Mouse (Mus musculus): ENCODE data around the gene Mal. TPM values are rescaled to one million over a fixed set of nuclear protein-coding genes. Genes with fewer than 3 reads are reported as not detected.

The Mal gene
- polyA plus RNA-seq, 1 experiment from 2014 or later = 2.0 TPM

DNA sequence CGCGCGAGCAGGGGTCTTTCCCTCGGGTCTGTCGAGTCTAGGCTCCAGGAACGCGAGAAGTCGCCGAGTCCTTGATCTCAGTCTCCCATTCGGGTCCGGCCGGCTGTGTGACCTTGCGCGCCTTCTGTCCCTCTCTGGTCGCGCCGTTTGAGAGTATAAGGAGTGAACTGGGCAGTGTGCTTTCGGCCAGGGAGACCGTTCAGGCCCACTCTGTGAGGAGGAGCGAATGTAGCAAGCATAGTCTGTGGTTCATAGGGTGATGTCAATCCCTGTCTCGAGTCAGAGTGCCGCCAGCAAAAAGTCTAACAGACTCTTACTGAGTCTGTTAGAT is 69.0 kb downstream of the Mal start:
- H3K27ac ChIP-seq (replicated peaks) = peak overlapping the region; percentile 81
- peak overlapping the region; percentile 76 for H3K4me2 ChIP-seq
- peak overlapping the region; percentile 99 for H3K4me3 ChIP-seq
- H3K4me1 ChIP-seq = peaks cover 39% of the 10 kb centered on the region
- H3K36me3 ChIP-seq = peaks cover 18% of the 10 kb centered on the region
- WGBS = under 1% methylated on average over 22 of the region's 22 CpGs
- H3K9me3 ChIP-seq = no peaks in the 10 kb centered on the region
- ATAC-seq (ENCODE audit: extremely low read depth, insufficient number of reproducible peaks, low FRiP score, low TSS enrichment) = no peak
- no peaks in the 10 kb centered on the region for H3K27me3 ChIP-seq (replicated peaks)
- peak overlapping the region; percentile 92 for H3K9ac ChIP-seq

DNA sequence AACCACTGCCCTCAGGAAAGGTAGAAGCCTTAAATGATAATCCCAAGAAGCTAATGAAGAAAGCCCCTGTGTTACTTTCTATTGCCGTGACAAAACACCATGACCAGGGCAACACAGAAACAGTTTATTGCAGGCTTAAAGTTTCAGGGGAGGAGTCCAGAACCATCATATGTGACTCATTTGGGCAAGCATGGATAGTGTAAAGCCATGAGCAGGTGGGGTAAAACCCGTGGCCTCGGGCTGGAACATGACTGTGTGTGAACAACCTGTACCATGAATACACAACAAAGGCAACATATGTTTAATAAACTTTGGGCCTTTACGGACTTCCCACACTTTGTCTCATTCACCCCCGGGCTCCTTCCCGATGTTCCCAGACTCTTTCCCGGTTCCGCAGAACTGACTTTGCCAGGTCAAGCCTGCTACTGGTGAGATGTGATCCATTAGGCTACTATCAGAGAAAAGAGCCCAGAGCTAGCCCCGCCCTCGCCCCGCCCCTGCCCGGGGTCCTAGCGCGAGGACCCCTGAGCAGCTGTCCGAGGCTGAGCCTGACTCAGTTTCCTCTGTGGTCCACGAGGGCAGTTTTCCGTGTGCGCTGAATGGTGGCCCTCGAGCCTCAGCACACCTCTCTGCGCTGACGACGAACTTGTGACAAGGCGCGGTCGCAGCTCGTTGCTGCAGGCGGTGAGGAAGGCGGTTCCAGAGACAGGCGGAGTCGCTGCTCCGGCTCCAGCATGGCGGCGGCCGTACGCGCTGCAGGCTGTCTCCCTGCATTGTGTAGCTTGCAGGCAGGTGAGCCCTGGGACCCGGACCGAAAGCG is 69.6 kb downstream of the Mal start, which contains the start of the genes Zfp661 and Mrps5:
Zfp661 (minus strand) TSS at position 401 of the 820 bp plus-strand sequence.
Mrps5 (plus strand) TSS at position 529 of the 820 bp plus-strand sequence.
- H3K36me3 ChIP-seq = peaks cover 13% of the 10 kb centered on the region
- no peaks in the 10 kb centered on the region for H3K27me3 ChIP-seq (replicated peaks)
- peak within 1 kb of the TSS; percentile 81 for H3K27ac ChIP-seq (replicated peaks)
- peak within 1 kb of the TSS; percentile 76 for H3K4me2 ChIP-seq
- H3K9me3 ChIP-seq = no peaks in the 10 kb centered on the region
- peak within 1 kb of the TSS; percentile 99 for H3K4me3 ChIP-seq
- peak within 1 kb of the TSS; percentile 92 for H3K9ac ChIP-seq
- ATAC-seq (ENCODE audit: extremely low read depth, insufficient number of reproducible peaks, low FRiP score, low TSS enrichment) = peak; percentile 59
- peaks cover 39% of the 10 kb centered on the region for H3K4me1 ChIP-seq
- 5% methylated on average over 39 of the region's 39 CpGs for WGBS

DNA sequence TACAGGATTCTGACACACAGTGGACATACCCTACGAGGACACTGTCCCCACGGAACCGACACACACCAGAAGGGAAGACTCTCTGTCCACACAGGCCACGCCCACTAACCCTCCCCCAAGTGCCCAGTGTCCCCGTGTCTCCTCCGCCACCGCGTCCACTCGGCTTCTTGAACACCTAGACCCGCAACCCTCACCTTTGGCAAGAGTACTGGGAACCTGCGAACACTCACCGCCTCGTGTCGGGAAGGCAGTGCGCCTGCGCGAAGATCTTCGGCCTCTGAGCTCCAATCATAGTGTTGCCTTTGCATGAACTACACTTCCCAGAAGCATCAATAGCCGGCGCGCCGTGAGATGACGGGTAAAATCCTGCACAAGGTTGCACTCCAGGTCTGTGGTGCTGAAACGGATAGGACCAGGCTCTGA is 72.0 kb downstream of the Mal start:
- H3K4me2 ChIP-seq = peak overlapping the region; percentile 75
- H3K9ac ChIP-seq = peak overlapping the region; percentile 76
- no peak overlapping the region for H3K27ac ChIP-seq (replicated peaks)
- H3K9me3 ChIP-seq = no peaks in the 10 kb centered on the region
- no peaks in the 10 kb centered on the region for H3K27me3 ChIP-seq (replicated peaks)
- peak overlapping the region; percentile 67 for H3K4me3 ChIP-seq
- H3K4me1 ChIP-seq = peaks cover 32% of the 10 kb centered on the region
- under 1% methylated on average over 24 of the region's 24 CpGs for WGBS
- no peaks in the 10 kb centered on the region for H3K36me3 ChIP-seq
- ATAC-seq (ENCODE audit: extremely low read depth, insufficient number of reproducible peaks, low FRiP score, low TSS enrichment) = peak; percentile 66

Other genes starting within 250 kb of the Mal start
- 0.41 and 0.45 TPM in 2 replicates for gene Gpat2, start 231.5 kb downstream of the Mal start, polyA plus RNA-seq (2015; fragmentation: Nextera tagmentation; extraction: Ambion mirVana)
- 27.4 and 30.5 TPM in 2 replicates for gene Fahd2a, start 212.1 kb downstream of the Mal start, polyA plus RNA-seq (2015; fragmentation: Nextera tagmentation; extraction: Ambion mirVana)
- gene Kcnip3, start 134.6 kb downstream of the Mal start, polyA plus RNA-seq (2015; fragmentation: Nextera tagmentation; extraction: Ambion mirVana) = 0.93 and 1.4 TPM in 2 replicates
- 0.10 and 0.19 TPM in 2 replicates for gene Prom2, start 115.2 kb downstream of the Mal start, polyA plus RNA-seq (2015; fragmentation: Nextera tagmentation; extraction: Ambion mirVana)
- 1.8 and 2.5 TPM in 2 replicates for gene Zfp661, start 69.6 kb downstream of the Mal start, polyA plus RNA-seq (2015; fragmentation: Nextera tagmentation; extraction: Ambion mirVana)
- gene Mrps5, start 69.5 kb downstream of the Mal start, polyA plus RNA-seq (2015; fragmentation: Nextera tagmentation; extraction: Ambion mirVana) = 123 and 136 TPM in 2 replicates
- 5.4 and 5.9 TPM in 2 replicates for gene Mall, start 73.2 kb upstream of the Mal start, polyA plus RNA-seq (2015; fragmentation: Nextera tagmentation; extraction: Ambion mirVana)
- 14.9 and 16.4 TPM in 2 replicates for gene Nphp1, start 132.2 kb upstream of the Mal start, polyA plus RNA-seq (2015; fragmentation: Nextera tagmentation; extraction: Ambion mirVana)
- gene Mtln, start 135.8 kb upstream of the Mal start, polyA plus RNA-seq (2015; fragmentation: Nextera tagmentation; extraction: Ambion mirVana) = 43.2 and 45.1 TPM in 2 replicates
- 40.6 and 43.4 TPM in 2 replicates for gene Bub1, start 175.2 kb upstream of the Mal start, polyA plus RNA-seq (2015; fragmentation: Nextera tagmentation; extraction: Ambion mirVana)
- gene Acoxl, start 182.2 kb upstream of the Mal start, polyA plus RNA-seq (2015; fragmentation: Nextera tagmentation; extraction: Ambion mirVana) = 0.11 and 0.12 TPM in 2 replicates

All from heart, embryonic 13.5 days (tissue).